Mouse (Mus musculus): ENCODE measurements around the gene Bcdin3d.
"Not testable (repeated sequence)": the region's sequence is repeated elsewhere in the genome, so short reads cannot be mapped to it uniquely, and the experiment has no call there.

Bcdin3d gene

GRCm38 (mm10) chr15:99471677-99472063, 2.9 kb downstream of the Bcdin3d start:
- DNase-seq, result no peak

GRCm38 (mm10) chr15:99470971-99471676, 3.4 kb downstream of the Bcdin3d start:
- DNase-seq, result no peak

GRCm38 (mm10) chr15:99470224-99470761, 4.2 kb downstream of the Bcdin3d start:
- no peak for DNase-seq

- DNase-seq, result no peak
Measured at GRCm38 (mm10) chr15:99469736-99470135, 4.8 kb downstream of the Bcdin3d start.

- DNase-seq, result peak; percentile 34 to 53
Measured at GRCm38 (mm10) chr15:99469067-99469466, 5.5 kb downstream of the Bcdin3d start.

- DNase-seq, result no peak
Measured at GRCm38 (mm10) chr15:99463194-99463593, 11.3 kb downstream of the Bcdin3d start.

GRCm38 (mm10) chr15:99457606-99458401, 16.7 kb downstream of the Bcdin3d start, which contains the start of gene Nckap5l:
Gene Nckap5l, minus strand, starts transcription at chr15:99457748.
- DNase-seq, result peak; percentile 89 to 91

GRCm38 (mm10) chr15:99456963-99457605, 17.4 kb downstream of the Bcdin3d start:
- DNase-seq, result peak; percentile 56 to 59

- no peak for DNase-seq
Measured at GRCm38 (mm10) chr15:99456338-99456962, 18.1 kb downstream of the Bcdin3d start.

- no peak for DNase-seq
Measured at GRCm38 (mm10) chr15:99455415-99455814, 19.1 kb downstream of the Bcdin3d start.

- DNase-seq, result no peak
Measured at GRCm38 (mm10) chr15:99454585-99455279, 19.8 kb downstream of the Bcdin3d start.

- DNase-seq, result no peak
Measured at GRCm38 (mm10) chr15:99453153-99453900, 21.2 kb downstream of the Bcdin3d start.

GRCm38 (mm10) chr15:99449751-99450280, 24.7 kb downstream of the Bcdin3d start:
- DNase-seq, result no peak

- no peak for DNase-seq
Measured at GRCm38 (mm10) chr15:99449131-99449750, 25.3 kb downstream of the Bcdin3d start.

GRCm38 (mm10) chr15:99446136-99446535, 28.4 kb downstream of the Bcdin3d start:
- DNase-seq, result not testable (repeated sequence)

GRCm38 (mm10) chr15:99445567-99445966, 29.0 kb downstream of the Bcdin3d start:
- no peak for DNase-seq

- no peak for DNase-seq
Measured at GRCm38 (mm10) chr15:99442358-99442757, 32.2 kb downstream of the Bcdin3d start.

- DNase-seq, result no peak
Measured at GRCm38 (mm10) chr15:99440816-99441457, 33.6 kb downstream of the Bcdin3d start.

GRCm38 (mm10) chr15:99440112-99440815, 34.3 kb downstream of the Bcdin3d start:
- DNase-seq, result no peak
